Mouse (Mus musculus) stomach, embryonic 16.5 days (tissue): ENCODE measurements around the gene Pla2r1. TPM values are rescaled to one million over a fixed set of nuclear protein-coding genes. Genes with fewer than 3 reads are reported as not detected.
A peak's percentile ranks its signal among the peaks of the same experiment; 100 is the strongest.

Source experiments
- ATAC-seq: fragments of 200-750 bp; cut with Nextera tagmentation; 2 replicates; pipeline ENCODE4 v1.8.0; 2017; ENCODE audit warnings: moderate number of reproducible peaks, moderate TSS enrichment; ENCODE audit not compliant: insufficient read depth, low FRiP score
- H3K27ac ChIP-seq: fragments of 300-500 bp; sonication (generic); 2 replicates; pipeline ENCODE4 v1.5.1; 2014; ENCODE audit warnings: low read length
- H3K27me3 ChIP-seq: fragments of 300-500 bp; sonication (generic); 2 replicates; pipeline ENCODE4 v1.6.1; 2014; ENCODE audit warnings: low read length, control low read depth, mixed read lengths; ENCODE audit not compliant: control insufficient read depth, insufficient read depth
- H3K36me3 ChIP-seq: fragments of 300-500 bp; sonication (generic); 2 replicates; pipeline ENCODE4 v1.6.1; 2014; ENCODE audit warnings: low read length; ENCODE audit not compliant: control insufficient read depth, insufficient read depth
- H3K4me1 ChIP-seq: fragments of 300-500 bp; sonication (generic); 2 replicates; pipeline ENCODE4 v1.6.1; 2014; ENCODE audit warnings: low read length, control low read depth, mixed read lengths; ENCODE audit not compliant: control insufficient read depth, insufficient read depth
- H3K4me2 ChIP-seq: fragments of 300-500 bp; sonication (generic); 2 replicates; pipeline ENCODE4 v1.6.1; 2014; ENCODE audit warnings: low read depth, low read length, mixed read lengths
- H3K4me3 ChIP-seq: fragments of 300-500 bp; sonication (generic); replicated peaks from 2 replicates; pipeline ENCODE4 v1.5.1; 2014; ENCODE audit warnings: mild to moderate bottlenecking, low read length
- H3K9ac ChIP-seq: fragments of 300-500 bp; sonication (generic); 2 replicates; pipeline ENCODE4 v1.6.1; 2014; ENCODE audit warnings: low read length
- H3K9me3 ChIP-seq: fragments of 300-500 bp; sonication (generic); replicated peaks from 2 replicates; pipeline ENCODE4 v1.6.1; 2016; ENCODE audit warnings: low read length, control low read depth; ENCODE audit not compliant: control insufficient read depth
- WGBS: fragments of 180-500 bp; shearing (Covaris S2); extraction: QIAGEN DNeasy Blood & Tissue Kit; methylation state at CpG from one replicate; pipeline ENCODE4 v1.1.7; 2014; 5-methylcytosine and 5-hydroxymethylcytosine counted together
- polyA plus RNA-seq: library from polyadenylated mRNA; unstranded; fragments of >200 nt; fragmentation: Nextera tagmentation; extraction: Ambion mirVana; gene quantifications from 2 replicates; pipeline ENCODE4 v1.2.1, GENCODE M21; 2015

The Pla2r1 gene
- polyA plus RNA-seq, result 3.2 and 3.3 TPM in 2 replicates

- no peak within 1 kb of the TSS for H3K27ac ChIP-seq
- H3K4me1 ChIP-seq, result peaks cover 9% of the 10 kb centered on the region; the same call in 1 of the 2 replicates
- peak; percentile 65 for ATAC-seq
- no peaks in the 10 kb centered on the region for H3K27me3 ChIP-seq
- WGBS, result 4% methylated on average over 33 of the region's 33 CpGs
- no peaks in the 10 kb centered on the region for H3K9me3 ChIP-seq
- H3K4me2 ChIP-seq, result peak within 1 kb of the TSS; percentile 93
- peak within 1 kb of the TSS; percentile 67 for H3K9ac ChIP-seq
- no peaks in the 10 kb centered on the region for H3K36me3 ChIP-seq
- peak within 1 kb of the TSS; percentile 53 for H3K4me3 ChIP-seq
Observed at GRCm38 (mm10) chr2:60552902-60553682, at the start of gene Pla2r1. Gene Pla2r1 (minus strand): TSS chr2:60553308.

GRCm38 (mm10) chr2:60601326-60601725 lies 48.2 kb upstream of the Pla2r1 start:
- no peak overlapping the region for H3K27ac ChIP-seq
- WGBS, result 70% methylated on average over 2 of the region's 2 CpGs
- no peak overlapping the region for H3K4me2 ChIP-seq
- no peak for ATAC-seq
- H3K4me1 ChIP-seq, result no peaks in the 10 kb centered on the region
- H3K27me3 ChIP-seq, result no peaks in the 10 kb centered on the region
- H3K4me3 ChIP-seq, result no peak overlapping the region
- H3K9ac ChIP-seq, result no peak overlapping the region
- H3K9me3 ChIP-seq, result no peaks in the 10 kb centered on the region
- H3K36me3 ChIP-seq, result no peaks in the 10 kb centered on the region

- no peaks in the 10 kb centered on the region for H3K9me3 ChIP-seq
- H3K9ac ChIP-seq, result no peak overlapping the region
- no peaks in the 10 kb centered on the region for H3K27me3 ChIP-seq
- no peak for ATAC-seq
- WGBS, result 86% methylated on average over 2 of the region's 2 CpGs
- no peak overlapping the region for H3K27ac ChIP-seq
- H3K36me3 ChIP-seq, result no peaks in the 10 kb centered on the region
- H3K4me2 ChIP-seq, result no peak overlapping the region
- H3K4me3 ChIP-seq, result no peak overlapping the region
- no peaks in the 10 kb centered on the region for H3K4me1 ChIP-seq
Observed at GRCm38 (mm10) chr2:60600863-60601262, 47.8 kb upstream of the Pla2r1 start.

GRCm38 (mm10) chr2:60583416-60583815 lies 30.3 kb upstream of the Pla2r1 start:
- Histone ChIP-seq H3K4me3 (no peak overlapping the region), H3K9me3 (no peaks in the 10 kb centered on the region), H3K9ac (no peak overlapping the region), H3K4me2 (no peak overlapping the region), H3K4me1 (no peaks in the 10 kb centered on the region), H3K27ac (no peak overlapping the region), H3K36me3 (no peaks in the 10 kb centered on the region), H3K27me3 (no peaks in the 10 kb centered on the region)
- no peak for ATAC-seq
- 81% methylated on average over 4 of the region's 4 CpGs for WGBS

- H3K36me3 ChIP-seq, result no peaks in the 10 kb centered on the region
- no peaks in the 10 kb centered on the region for H3K9me3 ChIP-seq
- no peaks in the 10 kb centered on the region for H3K27me3 ChIP-seq
- H3K9ac ChIP-seq, result no peak overlapping the region
- H3K4me2 ChIP-seq, result no peak overlapping the region
- no peak for ATAC-seq
- H3K4me1 ChIP-seq, result peaks cover 9% of the 10 kb centered on the region; the same call in 1 of the 2 replicates
- no peak overlapping the region for H3K4me3 ChIP-seq
- H3K27ac ChIP-seq, result no peak overlapping the region
- 67% methylated on average over 4 of the region's 4 CpGs for WGBS
Observed at GRCm38 (mm10) chr2:60554561-60554960, 1.5 kb upstream of the Pla2r1 start.

DNA sequence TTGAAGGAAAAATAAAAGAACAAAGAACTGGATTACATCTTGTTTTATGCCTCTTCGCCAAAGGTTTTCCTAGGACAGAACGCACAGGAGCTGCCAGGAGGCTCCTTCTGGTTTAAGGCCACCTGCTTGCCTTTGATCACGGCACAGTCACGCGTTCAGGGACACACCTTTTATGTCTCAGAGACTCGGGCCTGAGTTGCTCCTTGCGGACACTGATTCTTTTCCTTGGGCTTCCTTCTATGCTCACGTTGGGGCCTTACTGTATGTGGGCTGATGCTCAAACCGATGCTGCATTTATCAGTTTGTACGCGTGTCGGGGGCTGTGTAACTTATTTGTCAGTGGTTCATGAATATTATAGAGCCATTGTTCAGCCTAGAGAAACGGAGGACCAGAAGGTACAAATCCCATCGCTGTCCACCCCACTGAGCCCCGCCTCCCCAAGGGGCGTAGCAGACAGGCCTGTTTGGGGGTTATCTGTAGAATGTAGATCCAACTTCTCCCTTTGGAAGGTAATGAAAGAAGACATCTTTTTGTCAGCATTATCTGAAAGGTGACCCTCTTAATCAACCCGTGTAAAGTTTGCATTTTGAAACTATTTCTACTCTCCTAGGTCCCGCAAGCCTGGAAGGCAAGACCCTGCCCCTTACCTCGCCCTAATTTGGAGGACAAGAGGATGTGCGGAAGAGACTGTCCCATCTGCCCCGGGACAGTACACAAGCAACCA lies 769 bp downstream of the Pla2r1 start:
- H3K27ac ChIP-seq, result no peak overlapping the region

DNA sequence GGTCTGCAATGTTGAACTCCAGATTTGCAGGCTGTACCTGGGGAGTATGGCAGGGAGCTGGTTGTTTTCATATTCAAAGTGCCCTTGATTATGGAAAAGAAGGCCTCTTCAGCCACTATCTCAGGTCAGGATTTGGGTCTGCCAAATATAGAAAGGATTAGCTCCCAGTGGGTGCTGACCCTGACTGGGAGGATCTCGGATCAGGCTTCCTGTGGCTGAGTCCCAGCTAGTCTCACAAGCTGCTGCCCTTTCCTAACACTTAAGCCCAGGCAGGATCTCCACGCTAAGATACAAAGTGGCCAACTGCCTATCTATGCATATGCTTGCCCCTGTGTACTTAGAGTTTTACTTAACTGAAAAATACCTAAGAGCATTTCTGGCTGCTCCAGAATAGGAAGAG lies 1.4 kb downstream of the Pla2r1 start:
- H3K4me3 ChIP-seq, result no peak overlapping the region
- ATAC-seq, result no peak
- H3K27ac ChIP-seq, result no peak overlapping the region
- no peak overlapping the region for H3K9ac ChIP-seq
- no peak overlapping the region for H3K4me2 ChIP-seq
- H3K27me3 ChIP-seq, result no peaks in the 10 kb centered on the region
- WGBS, result 62% methylated on average over 2 of the region's 2 CpGs
- H3K4me1 ChIP-seq, result peaks cover 9% of the 10 kb centered on the region; the same call in 1 of the 2 replicates
- H3K36me3 ChIP-seq, result no peaks in the 10 kb centered on the region
- no peaks in the 10 kb centered on the region for H3K9me3 ChIP-seq

More for the DNA sequence above, 769 bp downstream of the Pla2r1 start:
- Histone ChIP-seq H3K4me1 (peaks cover 9% of the 10 kb centered on the region; the same call in 1 of the 2 replicates), H3K4me3 (peak overlapping the region; percentile 53), H3K4me2 (peak overlapping the region; percentile 93), H3K27me3 (no peaks in the 10 kb centered on the region), H3K9me3 (no peaks in the 10 kb centered on the region), H3K9ac (peak overlapping the region; percentile 67), H3K36me3 (no peaks in the 10 kb centered on the region)
- ATAC-seq, result no peak
- WGBS, result 39% methylated on average over 21 of the region's 21 CpGs

GRCm38 (mm10) chr2:60550521-60550920 lies 2.6 kb downstream of the Pla2r1 start:
- no peaks in the 10 kb centered on the region for H3K27me3 ChIP-seq
- H3K4me2 ChIP-seq, result no peak overlapping the region
- H3K27ac ChIP-seq, result no peak overlapping the region
- peaks cover 9% of the 10 kb centered on the region; the same call in 1 of the 2 replicates for H3K4me1 ChIP-seq
- H3K36me3 ChIP-seq, result no peaks in the 10 kb centered on the region
- 93% methylated on average over 8 of the region's 8 CpGs for WGBS
- no peak for ATAC-seq
- no peak overlapping the region for H3K9ac ChIP-seq
- no peaks in the 10 kb centered on the region for H3K9me3 ChIP-seq
- H3K4me3 ChIP-seq, result no peak overlapping the region

- Histone ChIP-seq H3K4me2 (no peak overlapping the region), H3K36me3 (no peaks in the 10 kb centered on the region), H3K27me3 (no peaks in the 10 kb centered on the region), H3K27ac (no peak overlapping the region), H3K9me3 (no peaks in the 10 kb centered on the region), H3K9ac (no peak overlapping the region), H3K4me1 (peaks cover 12% of the 10 kb centered on the region; the same call in 1 of the 2 replicates), H3K4me3 (no peak overlapping the region)
- no peak for ATAC-seq
- 86% methylated on average over 2 of the region's 2 CpGs for WGBS
Observed at GRCm38 (mm10) chr2:60549851-60550250, 3.3 kb downstream of the Pla2r1 start.
